Mouse (Mus musculus) MN1 (cell line): Measurements from ENCODE around the gene Rubcnl.

Experiments used
- DNase-seq: peaks from one replicate; pipeline ENCODE4 v3.0.0-alpha.2; 2016; ENCODE audit warnings: low spot score

The Rubcnl gene

DNA sequence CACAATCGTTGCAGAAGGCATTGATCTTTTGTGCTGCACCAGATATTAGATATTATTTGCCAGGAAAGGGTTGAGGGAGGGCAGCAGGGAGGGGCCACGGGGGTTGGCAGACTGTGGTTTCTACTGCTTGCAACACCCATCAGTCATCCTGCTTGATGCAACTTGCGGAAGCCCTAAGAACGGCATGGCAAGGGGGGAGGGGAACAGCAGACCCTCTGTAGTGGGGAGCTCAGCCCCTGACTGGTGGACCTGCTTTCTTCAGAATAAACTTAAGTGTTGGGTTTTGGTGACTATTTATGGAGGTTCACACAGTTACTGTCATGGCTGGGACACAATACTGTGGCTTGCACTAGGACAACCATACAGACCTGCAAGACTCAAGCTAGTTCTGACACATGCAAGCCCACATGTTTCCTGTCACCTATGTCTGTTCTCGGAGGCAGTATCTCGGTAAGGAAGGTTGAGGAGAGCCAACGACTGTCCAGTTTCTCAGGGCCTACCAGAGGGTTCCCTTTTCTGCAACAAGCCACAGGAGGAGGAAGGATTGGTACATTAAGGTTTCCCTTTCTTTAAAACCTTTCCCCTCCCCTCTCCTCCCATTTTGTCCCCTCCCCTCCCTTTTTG lies 53.6 kb downstream of the Rubcnl start:
- no peak for DNase-seq

DNA sequence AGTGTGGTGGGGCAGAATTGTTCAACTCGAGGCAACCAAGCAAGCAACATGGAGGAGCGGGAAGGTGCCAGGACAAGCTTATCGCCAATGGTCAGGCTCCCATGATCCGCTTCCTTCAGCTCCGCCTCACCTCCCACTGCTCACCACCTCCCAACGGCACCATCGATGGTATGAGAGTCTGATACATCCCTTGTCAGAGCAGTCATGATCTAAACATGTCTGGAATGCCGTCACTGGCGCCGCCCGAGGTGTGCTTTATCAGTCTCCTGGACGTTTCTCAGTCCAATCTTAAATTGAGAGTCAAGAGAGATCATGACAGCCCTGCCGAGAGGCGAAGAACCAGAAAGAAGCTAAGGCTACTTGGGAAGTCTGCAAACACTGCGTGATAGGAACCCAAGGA lies 55.3 kb downstream of the Rubcnl start:
- DNase-seq: no peak

DNA sequence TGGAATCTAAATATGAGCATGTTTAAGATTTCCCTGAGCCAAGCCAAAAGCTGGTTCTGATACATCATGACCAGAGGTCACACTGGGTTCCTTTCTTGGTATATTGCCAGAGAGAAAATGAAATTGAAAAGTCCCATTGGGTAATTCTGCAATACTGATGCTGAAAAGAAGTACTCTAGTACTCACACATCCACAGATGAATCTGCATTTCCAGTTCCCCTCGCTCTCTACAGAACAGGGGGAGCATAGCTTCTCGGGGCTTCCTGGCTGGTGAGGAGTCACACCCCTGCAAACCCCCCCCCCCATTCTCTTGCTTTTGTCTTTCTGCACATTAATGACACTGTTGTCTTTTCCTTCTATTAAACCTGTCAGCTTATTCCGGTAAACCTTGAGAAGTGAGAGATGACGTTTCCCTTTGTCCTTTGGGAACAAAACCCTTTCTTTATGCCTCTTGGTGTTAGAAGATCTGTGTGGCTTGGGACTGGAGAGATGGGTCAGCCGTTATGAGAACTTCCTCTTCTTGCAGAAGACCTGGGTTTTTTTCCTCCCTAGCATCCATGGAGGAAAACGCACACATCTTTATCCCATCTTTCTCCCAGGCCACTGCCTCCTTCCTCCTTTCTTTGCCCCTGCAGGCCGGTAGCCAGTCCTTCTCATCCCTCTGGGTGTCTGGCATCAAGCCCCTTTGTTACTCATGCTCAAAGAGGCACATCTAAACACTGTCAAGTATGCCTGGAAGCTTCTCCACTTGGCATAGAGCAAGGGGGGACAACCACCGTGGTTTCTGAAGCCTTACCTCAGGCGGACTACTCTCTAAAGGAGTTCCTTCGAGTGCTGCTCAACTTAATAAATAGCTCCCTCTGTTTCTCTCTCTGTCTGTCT lies 59.7 kb downstream of the Rubcnl start:
- no peak for DNase-seq

DNA sequence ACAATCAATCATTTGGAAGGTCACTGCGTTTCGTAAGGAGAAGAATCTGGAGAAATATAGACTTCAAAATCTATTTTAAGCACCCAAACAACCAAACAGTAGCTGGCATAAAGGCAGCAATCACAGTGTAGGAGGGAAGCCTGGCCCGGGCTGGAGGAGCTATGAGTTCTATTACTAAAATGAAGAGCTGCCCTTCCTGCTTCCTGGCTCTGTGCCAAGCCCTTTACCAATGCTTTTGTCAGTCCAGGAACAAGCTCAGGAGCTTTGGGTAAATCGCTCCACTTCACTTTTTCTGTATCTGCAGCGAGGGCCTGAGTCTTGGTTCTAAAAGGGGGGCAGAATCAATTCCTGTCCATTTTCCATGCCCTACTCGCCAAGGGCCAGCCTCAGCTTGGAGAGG lies 62.1 kb downstream of the Rubcnl start:
- DNase-seq: no peak
